Mouse (Mus musculus) granulocyte monocyte progenitor cell, adult 5-6 weeks (primary cell): ENCODE measurements around the gene Ubald1. TPM values are rescaled to one million over a fixed set of nuclear protein-coding genes. Genes with fewer than 3 reads are reported as not detected.

Experiments
- ATAC-seq: replicated peaks from 2 replicates; pipeline ENCODE4 v1.8.0; 2016; ENCODE audit warnings: mild to moderate bottlenecking, moderate TSS enrichment, inconsistent platforms; ENCODE audit not compliant: poor library complexity, severe bottlenecking
- total RNA-seq, 2 experiments: library from RNA; stranded (forward) in 1 of 2; stranded (reverse) in 1 of 2; fragments of 200-712, 200-1000 nt in 1 of 2; fragments of >200 nt in 1 of 2; fragmentation: Nextera tagmentation in 1 of 2; gene quantifications; 2 replicates each; pipeline ENCODE4 v1.2.3; 2014 to 2017

Gene Ubald1
- total RNA-seq, 2 experiments from 2014 or later, result 11.4 to 39.8 TPM

DNA sequence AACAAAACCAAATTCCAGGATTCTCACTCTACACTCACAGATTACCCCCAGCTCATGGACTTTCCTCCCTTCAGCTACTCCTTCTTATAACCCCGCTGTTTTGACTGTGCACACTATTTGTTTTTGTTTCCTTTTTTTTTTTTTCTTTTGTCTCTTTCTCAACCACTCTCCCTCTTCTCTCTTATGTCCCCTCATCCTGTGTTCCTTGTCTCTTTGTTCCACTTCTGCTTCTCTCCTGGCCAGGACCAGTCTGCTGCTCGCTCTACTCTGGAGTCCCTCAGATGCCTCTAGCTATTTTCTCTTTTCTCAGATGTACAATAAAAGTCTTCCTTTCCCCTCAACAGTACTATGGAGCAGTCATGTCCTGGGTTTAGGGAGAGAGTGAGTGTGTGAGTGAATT lies 22.3 kb upstream of the Ubald1 start:
- peak; percentile 71 for ATAC-seq

- ATAC-seq, result no peak
Measured at GRCm38 (mm10) chr16:4901167-4901566, 21.1 kb upstream of the Ubald1 start.

GRCm38 (mm10) chr16:4899711-4900110 lies 19.6 kb upstream of the Ubald1 start:
- ATAC-seq, result no peak

GRCm38 (mm10) chr16:4898881-4899280 lies 18.8 kb upstream of the Ubald1 start:
- peak; percentile 25 for ATAC-seq

- peak; percentile 42 for ATAC-seq
Measured at GRCm38 (mm10) chr16:4897146-4897730, 17.1 kb upstream of the Ubald1 start.

GRCm38 (mm10) chr16:4896249-4897027 lies 16.3 kb upstream of the Ubald1 start:
- peak; percentile 77 for ATAC-seq

- ATAC-seq, result 0 out of 2 replicates have a peak, but pooled peaks have one; percentile 26
Measured at GRCm38 (mm10) chr16:4894201-4894908, 14.2 kb upstream of the Ubald1 start.

- ATAC-seq, result no peak
Measured at GRCm38 (mm10) chr16:4892171-4892570, 12.1 kb upstream of the Ubald1 start.

GRCm38 (mm10) chr16:4890201-4890709 lies 10.1 kb upstream of the Ubald1 start:
- no peak for ATAC-seq

- peak; percentile 28; the same call in 1 of the 2 replicates for ATAC-seq
Measured at GRCm38 (mm10) chr16:4886690-4887020, 6.5 kb upstream of the Ubald1 start.

DNA sequence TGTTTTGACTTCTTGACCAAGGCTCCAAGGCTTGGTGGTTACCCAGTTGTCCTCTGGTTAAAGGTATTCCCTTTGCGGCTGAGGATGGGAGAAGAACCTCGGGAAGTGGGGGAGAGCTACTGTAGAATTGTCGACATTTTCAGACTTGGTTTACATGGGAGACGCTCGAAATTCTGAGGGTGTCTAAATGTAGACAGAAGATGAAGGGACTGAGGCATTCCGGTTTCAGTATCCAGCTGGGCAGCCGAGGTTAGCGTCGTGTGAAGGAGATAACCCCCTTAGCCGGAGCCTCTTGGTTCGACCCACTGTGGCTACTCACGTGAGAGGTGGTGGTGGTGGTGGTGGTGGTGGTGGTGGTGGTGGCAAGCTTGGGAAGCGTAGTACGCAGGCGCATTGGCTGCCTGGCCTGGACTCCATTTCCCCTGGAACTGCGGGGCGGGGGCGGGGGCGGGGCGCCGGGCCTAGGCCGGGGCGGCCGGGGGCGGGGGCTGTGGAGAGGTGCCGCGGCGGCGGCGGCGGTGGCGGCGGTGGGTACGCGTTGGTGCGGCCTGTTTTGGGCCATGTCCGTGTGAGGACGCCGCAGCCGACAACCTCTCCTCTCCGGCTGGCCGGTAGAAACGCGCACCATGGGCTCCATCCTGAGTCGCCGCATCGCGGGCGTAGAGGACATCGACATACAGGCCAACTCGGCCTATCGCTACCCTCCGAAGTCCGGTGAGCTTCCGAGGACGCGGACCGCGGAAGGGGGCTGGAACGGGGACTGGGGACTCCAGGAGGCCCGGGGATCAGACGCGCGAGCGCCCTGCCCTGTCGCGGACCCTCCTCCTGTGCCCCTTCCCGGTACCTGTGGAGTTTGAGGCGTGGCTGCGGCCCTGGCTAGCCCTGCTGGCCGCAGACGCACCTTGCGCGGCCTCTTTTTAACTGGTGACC lies 5.9 kb upstream of the Ubald1 start, which contains the start of gene Mgrn1:
Gene Mgrn1, plus strand, starts transcription at position 490 of the 930 bp plus-strand sequence.
- ATAC-seq, result peak; percentile 85

GRCm38 (mm10) chr16:4884930-4885329 lies 4.8 kb upstream of the Ubald1 start:
- no peak for ATAC-seq

- no peak for ATAC-seq
Measured at GRCm38 (mm10) chr16:4881400-4882351, 1.6 kb upstream of the Ubald1 start.

- ATAC-seq, result peak; percentile 49
Measured at GRCm38 (mm10) chr16:4879708-4880124, 399 bp downstream of the Ubald1 start.

- ATAC-seq, result peak; percentile 2; the same call in 1 of the 2 replicates
Measured at GRCm38 (mm10) chr16:4879101-4879707, 911 bp downstream of the Ubald1 start.

DNA sequence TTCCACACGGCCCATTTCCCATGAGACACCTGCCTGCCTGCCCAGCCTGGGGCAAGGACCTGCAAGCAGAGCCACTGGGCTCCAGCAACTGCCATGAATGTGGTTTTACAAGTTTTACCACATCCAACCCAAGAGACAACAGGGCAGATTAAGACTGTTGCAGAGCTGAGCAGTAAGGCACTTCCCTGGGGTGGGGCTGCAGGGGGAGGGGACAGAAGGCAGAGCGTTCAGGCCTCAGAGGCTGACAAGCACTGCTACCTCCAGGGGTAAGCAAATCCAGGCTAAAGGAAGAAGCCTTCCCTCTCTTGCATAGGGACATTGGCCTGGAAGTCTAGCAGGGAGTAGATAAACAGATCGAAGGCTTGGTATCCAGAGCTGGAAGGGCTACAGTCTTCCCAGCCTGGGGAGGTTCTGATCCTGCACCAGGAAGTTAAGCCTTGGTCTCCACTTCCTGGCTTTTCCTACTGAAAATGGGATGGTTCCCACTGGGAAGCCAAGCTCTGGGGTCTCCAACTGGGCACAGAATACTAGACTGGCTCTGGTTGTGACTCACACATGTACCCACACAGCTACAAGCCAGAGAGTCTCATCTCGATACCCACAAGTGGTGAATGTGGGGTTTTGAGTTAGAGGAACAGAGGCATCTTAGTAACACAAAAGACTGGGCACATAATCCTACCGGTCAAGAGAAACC lies 1.8 kb downstream of the Ubald1 start:
- peak; percentile 12 for ATAC-seq

GRCm38 (mm10) chr16:4877701-4878100 lies 2.4 kb downstream of the Ubald1 start:
- ATAC-seq, result no peak

- peak; percentile 19 for ATAC-seq
Measured at GRCm38 (mm10) chr16:4877195-4877594, 2.9 kb downstream of the Ubald1 start.
